14 mouse cellular contexts compared by ENCODE assay signal in the genomic region with DNA sequence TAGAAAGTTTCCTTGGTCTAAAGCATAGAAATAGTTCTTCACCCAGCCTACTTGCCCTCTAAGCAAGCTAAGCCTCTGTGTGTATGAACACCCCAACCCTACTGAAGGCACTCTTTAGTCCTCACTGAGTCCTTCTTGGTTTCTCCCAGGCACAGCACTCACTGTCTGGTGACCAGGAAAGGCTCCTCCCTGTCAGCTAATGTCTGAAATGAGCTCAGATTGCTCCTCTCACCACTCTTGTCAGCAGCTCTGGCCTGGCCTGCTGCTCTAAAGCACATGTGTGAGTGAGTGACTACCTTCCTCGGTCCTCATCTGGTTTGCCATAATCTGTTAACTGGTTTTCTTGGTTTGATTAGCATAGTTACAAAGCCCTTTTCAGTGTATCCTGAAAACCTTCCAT. TPM values are rescaled to one million over a fixed set of nuclear protein-coding genes. Genes with fewer than 3 reads are reported as not detected.
DNase-seq lines count a peak whose midpoint lies in the region; ATAC-seq and TF ChIP-seq lines count a peak whose summit lies in the region.
"Had no signal": no experiment of that assay in that cellular context is flagged by ENCODE, and none has a peak within 500 bp of the region (broad histone marks: within the 10 kb centered on the region; RNA-seq: fewer than 3 reads in every experiment).

No protein-coding gene starts in this region.

- DNase-seq in heart, postnatal 36 days: no peak
- DNase-seq in lung, adult 2 months: no peak
- no peak for DNase-seq in liver, embryonic 11.5 days (ENCODE audit: low spot score)
- no peak for DNase-seq in kidney, postnatal 25 days
- DNase-seq: cerebellum, adult 9-10 months; right cerebral cortex, postnatal 14 days; thymus, postnatal 4 days had no signal

- 33% methylated on average over 1 of the region's 1 CpGs for WGBS in heart, embryonic 11.5 days (ENCODE audit: insufficient replicate concordance)
- 69% methylated on average over 1 of the region's 1 CpGs for WGBS in lung, embryonic 16.5 days
- WGBS in lung, adult 2 months: 63% methylated on average over 1 of the region's 1 CpGs
- WGBS in liver, embryonic 11.5 days: 80% methylated on average over 1 of the region's 1 CpGs
- WGBS in stomach, embryonic 16.5 days: 70% methylated on average over 1 of the region's 1 CpGs
- WGBS in midbrain, embryonic 16.5 days: 86% methylated on average over 1 of the region's 1 CpGs

- intact Hi-C loops in heart, postnatal 36 days (cut with DNase I): no loop called here

- H3K27me3 ChIP-seq in heart, embryonic 11.5 days (ENCODE audit: control insufficient read depth, insufficient read depth, low read length): no peaks in the 10 kb centered on the region
- no peaks in the 10 kb centered on the region for H3K27me3 ChIP-seq in lung, embryonic 16.5 days (ENCODE audit: control insufficient read depth, insufficient read depth, low read depth, low read length)
- no peaks in the 10 kb centered on the region for H3K27me3 ChIP-seq in liver, embryonic 11.5 days (replicated peaks; ENCODE audit: control insufficient read depth, insufficient read depth, low read length)
- H3K27me3 ChIP-seq in stomach, embryonic 16.5 days (ENCODE audit: control insufficient read depth, insufficient read depth, low read length): no peaks in the 10 kb centered on the region
- H3K27me3 ChIP-seq in midbrain, embryonic 16.5 days (ENCODE audit: control insufficient read depth, insufficient read depth, low read depth, low read length): no peaks in the 10 kb centered on the region
- H3K27me3 ChIP-seq: forebrain, embryonic 12.5 days; hindbrain, embryonic 13.5 days had no signal

- no peak for TF ChIP-seq CTCF in lung, adult 2 months (IDR thresholded peaks at IDR 0.05; ENCODE audit: insufficient read depth, low read length)

- no peak overlapping the region for H3K4me3 ChIP-seq in heart, embryonic 11.5 days (ENCODE audit: low read depth, low read length)
- H3K4me3 ChIP-seq in lung, embryonic 16.5 days (ENCODE audit: low read length): no peak overlapping the region
- no peak overlapping the region for H3K4me3 ChIP-seq in lung, adult 2 months (replicated peaks; ENCODE audit: extremely low read depth, low read depth, low read length)
- no peak overlapping the region for H3K4me3 ChIP-seq in liver, embryonic 11.5 days (ENCODE audit: low read depth, low read length)
- H3K4me3 ChIP-seq in stomach, embryonic 16.5 days (replicated peaks; ENCODE audit: low read length): no peak overlapping the region
- H3K4me3 ChIP-seq in midbrain, embryonic 16.5 days (ENCODE audit: low read depth, low read length): no peak overlapping the region
- H3K4me3 ChIP-seq: forebrain, embryonic 12.5 days; hindbrain, embryonic 13.5 days had no signal

- H3K4me1 ChIP-seq in heart, embryonic 11.5 days (ENCODE audit: control insufficient read depth, insufficient read depth, low read length): peaks cover 44% of the 10 kb centered on the region
- peaks cover 27% of the 10 kb centered on the region for H3K4me1 ChIP-seq in lung, embryonic 16.5 days (replicated peaks; ENCODE audit: control insufficient read depth, insufficient read depth, low read length)
- H3K4me1 ChIP-seq in lung, adult 2 months (ENCODE audit: control insufficient read depth, insufficient read depth, low read length): peaks cover 4% of the 10 kb centered on the region; the same call in 1 of the 2 replicates
- peaks cover 47% of the 10 kb centered on the region for H3K4me1 ChIP-seq in liver, embryonic 11.5 days (replicated peaks; ENCODE audit: control insufficient read depth, insufficient read depth, low read length)
- peaks cover 17% of the 10 kb centered on the region for H3K4me1 ChIP-seq in stomach, embryonic 16.5 days (ENCODE audit: control insufficient read depth, insufficient read depth, low read length)
- H3K4me1 ChIP-seq in midbrain, embryonic 16.5 days (ENCODE audit: control insufficient read depth, insufficient read depth, low read length): peaks cover 9% of the 10 kb centered on the region

- H3K27ac ChIP-seq in heart, embryonic 11.5 days (ENCODE audit: low read depth, low read length): peak overlapping the region; percentile 42; the same call in 1 of the 2 replicates
- peak overlapping the region; percentile 32; the same call in 1 of the 2 replicates for H3K27ac ChIP-seq in lung, embryonic 16.5 days (ENCODE audit: low read length)
- H3K27ac ChIP-seq in liver, embryonic 11.5 days (ENCODE audit: low read depth, low read length): peak overlapping the region; percentile 65; the same call in 1 of the 2 replicates
- peak overlapping the region; percentile 64 for H3K27ac ChIP-seq in stomach, embryonic 16.5 days (ENCODE audit: low read length)
- H3K27ac ChIP-seq in midbrain, embryonic 16.5 days (ENCODE audit: low read length): no peak overlapping the region
- H3K27ac ChIP-seq: forebrain, embryonic 12.5 days; hindbrain, embryonic 13.5 days had no signal

- H3K9ac ChIP-seq in heart, embryonic 11.5 days (ENCODE audit: low read depth, low read length): 0 out of 2 replicates have a peak overlapping the region, but pooled peaks have one; percentile 22
- H3K9ac ChIP-seq in lung, embryonic 16.5 days (ENCODE audit: low read length): no peak overlapping the region
- H3K9ac ChIP-seq in liver, embryonic 11.5 days (ENCODE audit: low read depth, low read length): no peak overlapping the region
- no peak overlapping the region for H3K9ac ChIP-seq in stomach, embryonic 16.5 days (ENCODE audit: low read length)
- H3K9ac ChIP-seq in midbrain, embryonic 16.5 days (ENCODE audit: low read depth, low read length): no peak overlapping the region
- H3K9ac ChIP-seq: forebrain, embryonic 12.5 days; hindbrain, embryonic 13.5 days had no signal

- no peak overlapping the region for H3K4me2 ChIP-seq in heart, embryonic 11.5 days
- no peak overlapping the region for H3K4me2 ChIP-seq in lung, embryonic 16.5 days (ENCODE audit: low read depth, low read length)
- no peak overlapping the region for H3K4me2 ChIP-seq in liver, embryonic 11.5 days
- H3K4me2 ChIP-seq in stomach, embryonic 16.5 days (ENCODE audit: low read depth, low read length): no peak overlapping the region
- H3K4me2 ChIP-seq in midbrain, embryonic 16.5 days (ENCODE audit: low read length): no peak overlapping the region
- H3K4me2 ChIP-seq: forebrain, embryonic 12.5 days; hindbrain, embryonic 13.5 days had no signal

- no peaks in the 10 kb centered on the region for H3K9me3 ChIP-seq in heart, embryonic 11.5 days (replicated peaks; ENCODE audit: control insufficient read depth, low read length)
- H3K9me3 ChIP-seq in lung, embryonic 16.5 days (ENCODE audit: control insufficient read depth, low read length): no peaks in the 10 kb centered on the region
- H3K9me3 ChIP-seq in liver, embryonic 11.5 days (ENCODE audit: control insufficient read depth, low read length): no peaks in the 10 kb centered on the region
- no peaks in the 10 kb centered on the region for H3K9me3 ChIP-seq in stomach, embryonic 16.5 days (replicated peaks; ENCODE audit: control insufficient read depth, low read length)
- no peaks in the 10 kb centered on the region for H3K9me3 ChIP-seq in midbrain, embryonic 16.5 days (replicated peaks; ENCODE audit: control insufficient read depth, low read length, poor library complexity, severe bottlenecking)
- H3K9me3 ChIP-seq: forebrain, embryonic 12.5 days; hindbrain, embryonic 13.5 days had no signal

- no peaks in the 10 kb centered on the region for H3K36me3 ChIP-seq in heart, embryonic 11.5 days (ENCODE audit: control insufficient read depth, insufficient read depth, low read length)
- H3K36me3 ChIP-seq in lung, embryonic 16.5 days (ENCODE audit: control insufficient read depth, insufficient read depth, low read length): no peaks in the 10 kb centered on the region; the same call in 1 of the 2 replicates
- H3K36me3 ChIP-seq in liver, embryonic 11.5 days (ENCODE audit: control insufficient read depth, insufficient read depth, low read length): no peaks in the 10 kb centered on the region
- H3K36me3 ChIP-seq in stomach, embryonic 16.5 days (ENCODE audit: control insufficient read depth, insufficient read depth, low read length): no peaks in the 10 kb centered on the region
- H3K36me3 ChIP-seq in midbrain, embryonic 16.5 days (ENCODE audit: control insufficient read depth, insufficient read depth, low read length): no peaks in the 10 kb centered on the region
- H3K36me3 ChIP-seq: forebrain, embryonic 12.5 days; hindbrain, embryonic 13.5 days had no signal

- no peak for TF ChIP-seq POLR2A in lung, adult 2 months (IDR thresholded peaks at IDR 0.05; ENCODE audit: borderline replicate concordance, extremely low read depth, low read depth, low read length)

- no peak for ATAC-seq in heart, embryonic 11.5 days (replicated peaks; ENCODE audit: insufficient number of reproducible peaks, low FRiP score, low TSS enrichment)
- no peak for ATAC-seq in lung, embryonic 16.5 days (ENCODE audit: low read depth)
- no peak for ATAC-seq in liver, embryonic 11.5 days (replicated peaks; ENCODE audit: low FRiP score)
- ATAC-seq in stomach, embryonic 16.5 days (ENCODE audit: insufficient read depth, low FRiP score): no peak
- ATAC-seq in midbrain, embryonic 16.5 days: no peak

RNA-seq across cellular contexts. Expression of gene Gnai3, which starts 14.1 kb away (rescaled TPM):
- polyA plus RNA-seq in heart, embryonic 11.5 days (2014; fragmentation: Nextera tagmentation; extraction: Ambion mirVana): 91.3 and 102 TPM in 2 replicates
- total RNA-seq in heart, postnatal 36 days (2021): 10 to 100 TPM; 18.3 to 20.0 TPM
- polyA plus RNA-seq in lung, embryonic 16.5 days (2015; fragmentation: Nextera tagmentation; extraction: Ambion mirVana): 151 and 162 TPM in 2 replicates
- polyA plus RNA-seq in lung, adult 2 months (2012; rRNA removed): 15.9 and 29.5 TPM in 2 replicates
- 146 and 170 TPM in 2 replicates for polyA plus RNA-seq in liver, embryonic 11.5 days (2014; fragmentation: Nextera tagmentation; extraction: Ambion mirVana)
- 177 and 182 TPM in 2 replicates for polyA plus RNA-seq in stomach, embryonic 16.5 days (2015; fragmentation: Nextera tagmentation; extraction: Ambion mirVana)
- polyA plus RNA-seq in midbrain, embryonic 16.5 days (2015; fragmentation: Nextera tagmentation; extraction: Ambion mirVana): 115 and 125 TPM in 2 replicates

RNA-seq across cellular contexts. Expression of gene Gpr61, which starts 22.9 kb away (rescaled TPM):
- 0.13 and 0.16 TPM in 2 replicates for polyA plus RNA-seq in heart, embryonic 11.5 days (2014; fragmentation: Nextera tagmentation; extraction: Ambion mirVana)
- total RNA-seq in heart, postnatal 36 days (2021): not detected
- 0.04 TPM in 1 of 2 replicates, not detected in the other for polyA plus RNA-seq in lung, embryonic 16.5 days (2015; fragmentation: Nextera tagmentation; extraction: Ambion mirVana)
- polyA plus RNA-seq in lung, adult 2 months (2012; rRNA removed): not detected in 2 replicates
- 0.07 TPM in 1 of 2 replicates, not detected in the other for polyA plus RNA-seq in liver, embryonic 11.5 days (2014; fragmentation: Nextera tagmentation; extraction: Ambion mirVana)
- polyA plus RNA-seq in stomach, embryonic 16.5 days (2015; fragmentation: Nextera tagmentation; extraction: Ambion mirVana): 0.15 and 0.20 TPM in 2 replicates
- polyA plus RNA-seq in midbrain, embryonic 16.5 days (2015; fragmentation: Nextera tagmentation; extraction: Ambion mirVana): 6.1 and 8.3 TPM in 2 replicates
- total RNA-seq: megakaryocyte-erythroid progenitor cell, adult 5-6 weeks had no signal

RNA-seq across cellular contexts. Expression of gene Gnat2, which starts 39.2 kb away (rescaled TPM):
- 1.1 and 1.3 TPM in 2 replicates for polyA plus RNA-seq in heart, embryonic 11.5 days (2014; fragmentation: Nextera tagmentation; extraction: Ambion mirVana)
- total RNA-seq in heart, postnatal 36 days (2021): not detected
- 0.80 and 1.6 TPM in 2 replicates for polyA plus RNA-seq in lung, embryonic 16.5 days (2015; fragmentation: Nextera tagmentation; extraction: Ambion mirVana)
- polyA plus RNA-seq in lung, adult 2 months (2012; rRNA removed): 0.24 TPM in 1 of 2 replicates, not detected in the other
- 4.2 and 5.4 TPM in 2 replicates for polyA plus RNA-seq in liver, embryonic 11.5 days (2014; fragmentation: Nextera tagmentation; extraction: Ambion mirVana)
- polyA plus RNA-seq in stomach, embryonic 16.5 days (2015; fragmentation: Nextera tagmentation; extraction: Ambion mirVana): 1.3 TPM in 2 replicates
- polyA plus RNA-seq in midbrain, embryonic 16.5 days (2015; fragmentation: Nextera tagmentation; extraction: Ambion mirVana): 0.15 and 0.19 TPM in 2 replicates
- total RNA-seq: megakaryocyte-erythroid progenitor cell, adult 5-6 weeks had no signal

RNA-seq across cellular contexts. Expression of gene Ampd2, which starts 45.4 kb away (rescaled TPM):
- 30.6 and 32.1 TPM in 2 replicates for polyA plus RNA-seq in heart, embryonic 11.5 days (2014; fragmentation: Nextera tagmentation; extraction: Ambion mirVana)
- 1 to 10 TPM; 4.6 to 5.1 TPM for total RNA-seq in heart, postnatal 36 days (2021)
- polyA plus RNA-seq in lung, embryonic 16.5 days (2015; fragmentation: Nextera tagmentation; extraction: Ambion mirVana): 34.5 and 38.5 TPM in 2 replicates
- 77.5 and 84.7 TPM in 2 replicates for polyA plus RNA-seq in lung, adult 2 months (2012; rRNA removed)
- 119 and 123 TPM in 2 replicates for polyA plus RNA-seq in liver, embryonic 11.5 days (2014; fragmentation: Nextera tagmentation; extraction: Ambion mirVana)
- polyA plus RNA-seq in stomach, embryonic 16.5 days (2015; fragmentation: Nextera tagmentation; extraction: Ambion mirVana): 49.8 and 51.9 TPM in 2 replicates
- polyA plus RNA-seq in midbrain, embryonic 16.5 days (2015; fragmentation: Nextera tagmentation; extraction: Ambion mirVana): 71.2 and 72.4 TPM in 2 replicates

RNA-seq across cellular contexts. Expression of gene Amigo1, which starts 54.3 kb away (rescaled TPM):
- polyA plus RNA-seq in heart, embryonic 11.5 days (2014; fragmentation: Nextera tagmentation; extraction: Ambion mirVana): 1.3 and 1.9 TPM in 2 replicates
- 10 to 100 TPM; 15.1 to 15.5 TPM for total RNA-seq in heart, postnatal 36 days (2021)
- 2.3 and 2.4 TPM in 2 replicates for polyA plus RNA-seq in lung, embryonic 16.5 days (2015; fragmentation: Nextera tagmentation; extraction: Ambion mirVana)
- 22.3 and 27.1 TPM in 2 replicates for polyA plus RNA-seq in lung, adult 2 months (2012; rRNA removed)
- polyA plus RNA-seq in liver, embryonic 11.5 days (2014; fragmentation: Nextera tagmentation; extraction: Ambion mirVana): 0.88 and 1.5 TPM in 2 replicates
- polyA plus RNA-seq in stomach, embryonic 16.5 days (2015; fragmentation: Nextera tagmentation; extraction: Ambion mirVana): 2.4 and 3.1 TPM in 2 replicates
- 11.8 and 12.6 TPM in 2 replicates for polyA plus RNA-seq in midbrain, embryonic 16.5 days (2015; fragmentation: Nextera tagmentation; extraction: Ambion mirVana)
